Mouse (Mus musculus) layer of hippocampus, adult 8-10 months (tissue): ENCODE measurements around the gene Phf24. TPM values are rescaled to one million over a fixed set of nuclear protein-coding genes. Genes with fewer than 3 reads are reported as not detected.

Source experiments
- DNase-seq, 2 experiments: peaks; one replicate each; pipeline ENCODE4 v3.0.0; 2022; ENCODE audit warnings: low spot score in 2 of 2
- total RNA-seq, 4 experiments: library from RNA; stranded (reverse); gene quantifications; 2 replicates each; pipeline ENCODE4 v1.2.4; 2022

Gene Phf24
- total RNA-seq, 4 experiments from 2014 or later: 148 to 179 (median 158) TPM

GRCm38 (mm10) chr4:42904966-42905365, 11.5 kb upstream of the Phf24 start:
- no peak for DNase-seq

- DNase-seq: no peak
These were observed 3.1 kb upstream of the Phf24 start for GRCm38 (mm10) chr4:42913391-42913790.

- DNase-seq: no peak
These were observed 1.1 kb upstream of the Phf24 start for GRCm38 (mm10) chr4:42915311-42915710.

- no peak for DNase-seq
These were observed 494 bp upstream of the Phf24 start for GRCm38 (mm10) chr4:42915966-42916365.

- no peak for DNase-seq
These were observed 928 bp downstream of the Phf24 start for GRCm38 (mm10) chr4:42917402-42917774.

- no peak for DNase-seq
These were observed 4.3 kb downstream of the Phf24 start for GRCm38 (mm10) chr4:42920726-42921125.

- DNase-seq: peak in 1 of 2 experiments; percentile 3
These were observed 5.1 kb downstream of the Phf24 start for GRCm38 (mm10) chr4:42921536-42921935.

GRCm38 (mm10) chr4:42922056-42922455, 5.6 kb downstream of the Phf24 start:
- DNase-seq: no peak

- DNase-seq: no peak
These were observed 6.0 kb downstream of the Phf24 start for GRCm38 (mm10) chr4:42922461-42922860.

GRCm38 (mm10) chr4:42924095-42924710, 7.7 kb downstream of the Phf24 start:
- DNase-seq: peak in 1 of 2 experiments; percentile 2

- DNase-seq: peak in 1 of 2 experiments; percentile 2
These were observed 11.7 kb downstream of the Phf24 start for GRCm38 (mm10) chr4:42928209-42928608.

- DNase-seq: peak in 1 of 2 experiments; percentile 1
These were observed 12.5 kb downstream of the Phf24 start for GRCm38 (mm10) chr4:42928952-42929351.

- DNase-seq: peak in 1 of 2 experiments; percentile 1
These were observed 15.9 kb downstream of the Phf24 start for GRCm38 (mm10) chr4:42932229-42932969.

- peak; percentile 24 to 25 for DNase-seq
These were observed 17.2 kb downstream of the Phf24 start for GRCm38 (mm10) chr4:42933630-42934029.

- DNase-seq: peak in 1 of 2 experiments; percentile 17
These were observed 24.9 kb downstream of the Phf24 start for GRCm38 (mm10) chr4:42941396-42941795.

- no peak for DNase-seq
These were observed 26.9 kb downstream of the Phf24 start for GRCm38 (mm10) chr4:42943341-42943740.

- DNase-seq: no peak
These were observed 27.7 kb downstream of the Phf24 start for GRCm38 (mm10) chr4:42944185-42944584.

- no peak for DNase-seq
These were observed 28.6 kb downstream of the Phf24 start for GRCm38 (mm10) chr4:42945043-42945442.

GRCm38 (mm10) chr4:42945445-42945844, 29.0 kb downstream of the Phf24 start:
- DNase-seq: no peak

GRCm38 (mm10) chr4:42945952-42946351, 29.5 kb downstream of the Phf24 start:
- peak in 1 of 2 experiments; percentile 78 for DNase-seq

GRCm38 (mm10) chr4:42946733-42947290, 30.4 kb downstream of the Phf24 start:
- DNase-seq: peak; percentile 94 to 96

- DNase-seq: peak in 1 of 2 experiments; percentile 64
These were observed 32.1 kb downstream of the Phf24 start for GRCm38 (mm10) chr4:42948527-42948926.
